Mouse (Mus musculus) MEL (cell line): ENCODE data around the gene Gnpnat1.

Experiments
- EP300 ChIP-seq, 2 experiments: IDR thresholded peaks; 2 replicates each; pipeline ENCODE4 v1.6.1; 2011; ENCODE audit warnings: improper control_type of control experiment in 2 of 2, low read length in 2 of 2, low read depth in 1 of 2, mild to moderate bottlenecking in 1 of 2
- ETS1 ChIP-seq: IDR thresholded peaks from 2 replicates; pipeline ENCODE4 v1.6.1; 2012; ENCODE audit warnings: low read depth, mild to moderate bottlenecking, inconsistent platforms, low read length, improper control_type of control experiment, moderate library complexity
- GATA1 ChIP-seq: IDR thresholded peaks from 2 replicates; pipeline ENCODE4 v1.6.1; 2011; ENCODE audit warnings: low read depth, low read length, improper control_type of control experiment
- MAX ChIP-seq: IDR thresholded peaks from 2 replicates; pipeline ENCODE4 v1.6.1; 2011; ENCODE audit warnings: low read length, improper control_type of control experiment
- NELFE ChIP-seq: IDR thresholded peaks from 2 replicates; pipeline ENCODE4 v1.6.1; 2011; ENCODE audit warnings: low read depth, low read length, improper control_type of control experiment
- POLR2A ChIP-seq, 2 experiments: IDR thresholded peaks; 2 replicates each; pipeline ENCODE4 v1.6.1; 2011 to 2012; ENCODE audit warnings: low read length in 2 of 2, mild to moderate bottlenecking in 2 of 2, control low read depth in 1 of 2, improper control_type of control experiment in 1 of 2, low read depth in 1 of 2, moderate library complexity in 1 of 2; ENCODE audit not compliant: control insufficient read depth in 1 of 2, insufficient read depth in 1 of 2, poor library complexity in 1 of 2
- POLR2AphosphoS2 ChIP-seq: IDR thresholded peaks from 2 replicates; pipeline ENCODE4 v1.6.1; 2011; ENCODE audit warnings: low read length, improper control_type of control experiment
- SIN3A ChIP-seq: IDR thresholded peaks from 2 replicates; pipeline ENCODE4 v1.6.1; 2012; ENCODE audit warnings: low read length, improper control_type of control experiment, inconsistent platforms
- ZC3H11A ChIP-seq: IDR thresholded peaks from 2 replicates; pipeline ENCODE4 v1.6.1; 2012; ENCODE audit warnings: low read depth, mild to moderate bottlenecking, inconsistent platforms, low read length, improper control_type of control experiment

DNA sequence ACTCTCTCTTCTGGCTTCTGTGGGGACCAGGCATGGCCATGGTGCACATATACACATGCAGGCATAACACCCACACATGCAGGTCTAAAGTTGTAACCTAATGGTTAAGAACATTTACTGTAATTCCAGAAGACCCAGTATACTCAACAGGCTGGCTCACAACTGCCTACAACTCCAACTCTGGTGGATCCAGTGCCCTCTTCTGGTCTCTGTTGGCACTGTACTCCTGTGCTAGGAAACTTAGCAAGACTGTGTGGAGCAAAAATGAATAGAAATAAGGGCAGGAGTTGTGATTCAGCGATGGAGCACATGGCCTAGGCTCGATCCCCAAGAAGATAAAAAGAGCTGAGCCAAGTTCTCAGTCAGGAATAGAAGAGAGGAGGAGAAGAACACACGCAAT is 4.9 kb downstream of the Gnpnat1 start:
- no peak for TF ChIP-seq SIN3A
- no peak for TF ChIP-seq POLR2A (IDR thresholded peaks at IDR 0.05; ENCODE audit: control insufficient read depth in 1 of 2, insufficient read depth in 1 of 2, low read depth in 1 of 2, low read length in 2 of 2, poor library complexity in 1 of 2)
- no peak for TF ChIP-seq POLR2AphosphoS2
- no peak for TF ChIP-seq NELFE
- no peak for TF ChIP-seq ETS1
- TF ChIP-seq GATA1 = no peak
- no peak for TF ChIP-seq EP300 (IDR thresholded peaks at IDR 0.05; ENCODE audit: low read depth in 1 of 2, low read length in 2 of 2)
- no peak; the same call in 1 of the 2 replicates for TF ChIP-seq ZC3H11A
- TF ChIP-seq MAX = no peak
